Mouse (Mus musculus) C2C12 (cell line): ENCODE measurements around the gene Gsto2. TPM values are rescaled to one million over a fixed set of nuclear protein-coding genes. Genes with fewer than 3 reads are reported as not detected.
A peak's percentile ranks its signal among the peaks of the same experiment; 100 is the strongest.
"Not testable (repeated sequence)": the region's sequence is repeated elsewhere in the genome, so short reads cannot be mapped to it uniquely, and the experiment has no call there.

Experiments used
- H3K27me3 ChIP-seq: one replicate; pipeline ENCODE4 v1.6.1; 2011; ENCODE audit not compliant: control insufficient read depth, insufficient read depth, insufficient read length
- H3K36me3 ChIP-seq: one replicate; pipeline ENCODE4 v1.6.1; 2011; ENCODE audit not compliant: control insufficient read depth, insufficient read depth
- H3K4me3 ChIP-seq: one replicate; pipeline ENCODE4 v1.5.1; 2011; ENCODE audit warnings: mild to moderate bottlenecking, control low read depth; ENCODE audit not compliant: poor library complexity, insufficient read depth, severe bottlenecking
- H3K79me2 ChIP-seq: one replicate; pipeline ENCODE4 v1.6.1; 2011; ENCODE audit not compliant: control insufficient read depth, insufficient read depth
- H3K79me3 ChIP-seq: one replicate; pipeline ENCODE4 v1.6.1; 2011; ENCODE audit warnings: low read depth, control low read depth
- H3ac ChIP-seq: one replicate; pipeline ENCODE3; 2011; ENCODE audit warnings: low read depth; ENCODE audit not compliant: control insufficient read depth, insufficient read length
- CEBPB ChIP-seq: IDR thresholded peaks from one replicate; pipeline ENCODE4 v1.6.1; 2011; ENCODE audit warnings: low read depth, mild to moderate bottlenecking, control low read depth, moderate library complexity
- CTCF ChIP-seq: IDR thresholded peaks from one replicate; pipeline ENCODE4 v1.5.1; 2011; ENCODE audit not compliant: control insufficient read depth, insufficient read depth, insufficient read length
- FOSL1 ChIP-seq: IDR thresholded peaks from one replicate; pipeline ENCODE4 v1.8.0; 2011; ENCODE audit warnings: mild to moderate bottlenecking, low read length; ENCODE audit not compliant: poor library complexity, insufficient read depth, severe bottlenecking
- MAX ChIP-seq: IDR thresholded peaks from one replicate; pipeline ENCODE4 v1.6.1; 2011; ENCODE audit warnings: mild to moderate bottlenecking, control low read depth
- MYOD1 ChIP-seq: IDR thresholded peaks from one replicate; pipeline ENCODE4 v1.6.1; 2011; ENCODE audit warnings: low read depth; ENCODE audit not compliant: control insufficient read depth, insufficient read length
- MYOG ChIP-seq: IDR thresholded peaks from one replicate; pipeline ENCODE4 v1.6.1; 2011; ENCODE audit not compliant: control insufficient read depth, insufficient read length; ENCODE audit errors: extremely low read depth
- USF1 ChIP-seq: IDR thresholded peaks from one replicate; pipeline ENCODE4 v1.6.1; 2011; ENCODE audit warnings: low read depth, mild to moderate bottlenecking, control low read depth, moderate library complexity
- polyA plus RNA-seq: library from polyadenylated mRNA; unstranded; fragments of >200 nt; fragmentation: generic; extraction: Trizol; gene quantifications from one replicate; pipeline ENCODE4 v1.2.1, GENCODE M21; 2012; ENCODE audit warnings: missing spikeins

The Gsto2 gene
- polyA plus RNA-seq, 1 experiment: 2.6 TPM

DNA sequence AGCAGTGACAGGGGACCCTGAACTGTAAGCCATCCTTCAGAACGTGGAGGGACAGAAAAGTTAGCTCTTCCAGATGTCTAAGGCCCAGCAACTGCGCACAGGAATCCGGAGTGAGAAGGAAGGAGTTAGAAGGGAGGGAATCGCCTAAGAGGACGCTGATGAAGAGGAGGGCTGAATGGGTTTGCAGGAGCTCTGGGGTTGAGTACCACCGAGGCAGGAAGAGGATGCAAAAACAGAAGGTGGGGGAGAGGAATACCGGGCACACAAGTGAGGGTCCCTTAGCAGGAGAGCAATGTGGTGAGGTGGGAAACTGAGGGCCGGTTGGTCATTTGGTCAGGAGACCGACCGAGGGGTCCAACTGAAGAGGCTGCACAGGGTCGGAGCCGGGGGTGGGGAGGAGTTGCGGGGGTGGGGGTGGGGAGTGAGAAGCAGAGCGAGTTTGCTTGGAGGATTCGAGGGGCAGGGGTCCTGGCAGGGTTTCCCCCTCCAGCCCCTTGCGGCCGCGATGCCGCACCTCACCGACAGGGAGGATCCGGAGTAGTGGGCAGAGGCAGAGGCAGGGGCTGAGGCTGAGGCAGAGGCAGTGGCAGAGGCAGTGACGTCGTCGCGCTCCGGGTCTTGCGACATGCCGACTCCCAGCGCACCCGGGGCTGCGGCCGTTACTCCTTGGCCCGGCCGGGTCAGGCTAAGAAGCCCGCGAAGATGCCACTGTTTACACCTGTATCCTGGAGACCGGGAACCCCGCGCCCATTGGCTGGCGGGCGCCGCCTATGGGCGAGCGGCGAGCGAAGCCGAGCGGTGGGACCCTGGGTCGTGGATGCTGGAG, 28.4 kb upstream of the Gsto2 start:
- Histone ChIP-seq H3K36me3 (no peaks in the 10 kb centered on the region), H3K27me3 (no peaks in the 10 kb centered on the region), H3K4me3 (no peak overlapping the region), H3ac (peak overlapping the region; percentile 1), H3K79me3 (no peaks in the 10 kb centered on the region), H3K79me2 (no peaks in the 10 kb centered on the region)
- TF ChIP-seq CEBPB: peak; percentile 42
- TF ChIP-seq MAX: no peak

DNA sequence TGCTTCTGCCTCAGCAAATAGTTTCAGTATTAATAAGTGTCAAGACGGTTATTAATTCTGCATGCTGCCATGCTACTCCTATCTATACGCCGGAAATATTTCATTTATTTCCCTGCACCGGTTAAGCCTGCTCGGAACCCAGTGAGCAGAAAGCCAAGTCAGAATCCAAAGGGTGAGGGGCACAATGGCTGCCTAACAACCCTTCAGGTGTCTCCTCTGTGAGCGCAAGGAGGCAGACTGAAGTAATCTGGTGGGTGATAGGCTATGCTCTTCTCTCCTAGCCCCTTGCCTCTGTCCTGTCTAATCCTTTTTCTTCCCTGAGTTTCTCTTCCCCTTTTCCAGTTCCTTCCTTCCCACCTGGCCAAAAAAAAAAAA, 27.8 kb upstream of the Gsto2 start:
- Histone ChIP-seq H3K27me3 (no peaks in the 10 kb centered on the region), H3K79me2 (no peaks in the 10 kb centered on the region), H3K4me3 (no peak overlapping the region), H3ac (no peak overlapping the region), H3K36me3 (no peaks in the 10 kb centered on the region), H3K79me3 (no peaks in the 10 kb centered on the region)
- no peak for TF ChIP-seq USF1
- TF ChIP-seq MAX: no peak
- TF ChIP-seq FOSL1: no peak
- no peak for TF ChIP-seq MYOD1
- no peak for TF ChIP-seq CTCF
- no peak for TF ChIP-seq CEBPB
- TF ChIP-seq MYOG: no peak

DNA sequence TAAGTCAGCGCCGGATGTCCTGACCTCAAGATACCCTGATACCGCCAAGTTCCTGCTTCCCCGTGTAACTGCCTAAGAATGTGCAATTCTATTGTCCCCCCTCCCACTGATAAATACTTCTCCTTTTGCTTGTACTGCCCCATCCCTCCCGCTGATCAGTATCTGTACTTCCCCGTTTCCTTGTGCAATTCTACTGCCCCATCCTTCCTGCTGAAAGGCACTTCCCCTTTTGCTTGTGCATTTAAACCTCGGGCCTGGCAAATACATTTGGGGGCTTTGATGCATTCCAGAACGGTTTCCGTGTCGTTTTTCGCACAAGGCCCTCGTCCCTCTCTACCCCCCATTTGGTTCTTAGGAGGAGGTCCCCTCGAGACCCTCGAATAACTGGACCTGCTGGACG, 24.1 kb upstream of the Gsto2 start:
- not testable (repeated sequence) for H3ac ChIP-seq, H3K79me3 ChIP-seq, H3K36me3 ChIP-seq, H3K4me3 ChIP-seq, H3K27me3 ChIP-seq, H3K79me2 ChIP-seq

DNA sequence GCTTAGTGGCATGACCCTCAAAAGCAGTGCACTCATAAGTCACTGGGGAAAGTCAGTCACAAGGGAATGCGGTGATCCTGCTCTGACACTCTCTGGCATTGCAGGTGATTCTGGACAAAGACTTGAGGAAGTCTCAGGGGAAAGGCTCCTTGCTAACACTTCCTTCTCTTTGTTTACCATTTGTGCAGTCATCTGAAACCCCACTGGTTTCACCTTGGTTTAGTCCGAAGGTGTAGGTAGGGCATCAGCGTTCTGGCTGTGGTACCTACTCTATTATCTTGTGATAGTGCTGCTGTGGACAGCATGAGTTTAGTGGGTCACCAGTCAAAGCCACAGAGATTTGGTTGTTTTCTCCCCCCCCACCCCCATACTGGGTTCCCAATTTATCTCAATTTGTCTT, 15.6 kb upstream of the Gsto2 start:
- TF ChIP-seq MYOD1 (no peak), MAX (no peak), MYOG (no peak), CEBPB (no peak), CTCF (no peak), USF1 (no peak), FOSL1 (no peak)
- no peak overlapping the region for H3K4me3 ChIP-seq
- H3ac ChIP-seq: no peak overlapping the region
- no peaks in the 10 kb centered on the region for H3K79me2 ChIP-seq
- H3K27me3 ChIP-seq: no peaks in the 10 kb centered on the region
- H3K79me3 ChIP-seq: no peaks in the 10 kb centered on the region
- no peaks in the 10 kb centered on the region for H3K36me3 ChIP-seq

DNA sequence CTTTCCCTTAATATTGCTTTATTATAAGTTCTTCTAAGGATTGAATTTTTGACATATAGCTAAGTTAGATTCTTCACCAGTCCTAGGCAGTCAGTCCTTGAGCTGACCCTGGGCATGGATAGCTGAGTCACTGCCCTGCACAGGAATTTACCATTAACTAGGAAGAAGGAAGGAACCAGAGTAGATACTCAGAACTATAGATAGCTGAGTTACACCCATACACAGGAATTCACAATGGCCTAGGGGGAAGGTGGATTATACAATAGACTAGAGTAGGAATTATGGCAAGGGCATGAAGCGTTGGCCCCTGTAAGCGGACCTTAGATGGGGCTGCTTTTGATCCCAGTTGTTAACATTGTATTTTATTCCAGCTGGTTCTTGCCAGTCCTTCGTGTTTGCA, 13.2 kb upstream of the Gsto2 start:
- not testable (repeated sequence) for H3ac ChIP-seq, H3K36me3 ChIP-seq
- H3K79me2 ChIP-seq: peaks cover 23% of the 10 kb centered on the region

DNA sequence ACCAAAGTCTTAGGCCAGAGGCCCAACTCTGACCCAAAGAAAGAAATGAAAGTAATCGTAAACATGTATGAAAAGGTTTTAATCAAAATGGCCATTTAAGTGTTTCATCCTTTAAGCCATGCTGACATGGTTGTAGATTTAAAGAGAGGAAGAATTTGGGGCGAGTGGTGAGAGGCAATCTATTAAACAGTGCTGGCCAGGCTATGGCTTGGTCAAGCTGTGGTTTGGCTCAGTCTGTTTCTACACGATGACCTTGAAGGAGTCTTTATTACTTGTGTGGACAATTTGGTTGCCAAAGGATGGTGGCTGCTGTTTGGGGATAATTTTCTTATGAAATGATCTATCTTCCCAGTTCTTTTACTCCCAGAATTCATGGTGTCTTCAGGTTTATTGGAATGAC, 12.3 kb upstream of the Gsto2 start:
- Histone ChIP-seq H3K4me3 (no peak overlapping the region), H3K36me3 (peaks cover 8% of the 10 kb centered on the region), H3K79me3 (peaks cover 18% of the 10 kb centered on the region), H3ac (no peak overlapping the region), H3K79me2 (peaks cover 31% of the 10 kb centered on the region), H3K27me3 (no peaks in the 10 kb centered on the region)
- TF ChIP-seq CTCF (no peak), MAX (no peak), MYOG (no peak), CEBPB (no peak), USF1 (no peak), FOSL1 (no peak), MYOD1 (no peak)

More for the DNA sequence above, 13.2 kb upstream of the Gsto2 start:
- peaks cover 15% of the 10 kb centered on the region for H3K79me3 ChIP-seq
- not testable (repeated sequence) for H3K4me3 ChIP-seq, H3K27me3 ChIP-seq
